Mouse (Mus musculus): ENCODE data around the gene Fbxl4. TPM values are rescaled to one million over a fixed set of nuclear protein-coding genes. Genes with fewer than 3 reads are reported as not detected.

Fbxl4 gene
- polyA plus RNA-seq, 1 experiment from 2014 or later, result 18.8 TPM

Other genes with a start within 250 kb of the Fbxl4 start
- gene Pou3f2, start 130.8 kb downstream of the Fbxl4 start, polyA plus RNA-seq (2015; fragmentation: Nextera tagmentation; extraction: Ambion mirVana), result 11.8 and 14.3 TPM in 2 replicates